Mouse (Mus musculus) frontal cortex, postnatal 36 days (tissue): ENCODE data around the gene Ctr9.

ENCODE experiments used
- DNase-seq, 2 experiments: peaks; one replicate each; pipeline ENCODE4 v3.0.0; 2022; ENCODE audit warnings: low spot score in 2 of 2

Gene Ctr9

GRCm38 (mm10) chr7:111028281-111029045 lies at the start of gene Ctr9:
TSS of gene Ctr9 (plus strand) at chr7:111028951.
- peak; percentile 95 to 96 for DNase-seq

GRCm38 (mm10) chr7:110981036-110981435 lies 47.7 kb upstream of the Ctr9 start:
- no peak for DNase-seq

GRCm38 (mm10) chr7:110982053-110982705 lies 46.6 kb upstream of the Ctr9 start, which contains the start of gene Mrvi1:
TSS of gene Mrvi1 (minus strand) at chr7:110982461.
- DNase-seq = no peak

- DNase-seq = peak in 1 of 2 experiments; percentile 38
These were observed 46.0 kb upstream of the Ctr9 start for GRCm38 (mm10) chr7:110982764-110983163.

GRCm38 (mm10) chr7:110983621-110984020 lies 45.1 kb upstream of the Ctr9 start:
- no peak for DNase-seq

GRCm38 (mm10) chr7:110985581-110986265 lies 43.0 kb upstream of the Ctr9 start:
- no peak for DNase-seq

GRCm38 (mm10) chr7:110988081-110988480 lies 40.7 kb upstream of the Ctr9 start:
- peak; percentile 47 to 56 for DNase-seq

GRCm38 (mm10) chr7:110989286-110989879 lies 39.4 kb upstream of the Ctr9 start:
- no peak for DNase-seq

GRCm38 (mm10) chr7:110990356-110991220 lies 38.2 kb upstream of the Ctr9 start:
- no peak for DNase-seq

GRCm38 (mm10) chr7:110991221-110991494 lies 37.6 kb upstream of the Ctr9 start:
- DNase-seq = no peak

GRCm38 (mm10) chr7:110998887-110999827 lies 29.6 kb upstream of the Ctr9 start:
- DNase-seq = no peak

- no peak for DNase-seq
These were observed 24.5 kb upstream of the Ctr9 start for GRCm38 (mm10) chr7:111004136-111004840.

- no peak for DNase-seq
These were observed 14.6 kb upstream of the Ctr9 start for GRCm38 (mm10) chr7:111014039-111014605.

- peak; percentile 82 to 86 for DNase-seq
These were observed 13.9 kb upstream of the Ctr9 start for GRCm38 (mm10) chr7:111014893-111015292.

- no peak for DNase-seq
These were observed 13.0 kb upstream of the Ctr9 start for GRCm38 (mm10) chr7:111015731-111016130.

GRCm38 (mm10) chr7:111016921-111017320 lies 11.8 kb upstream of the Ctr9 start:
- peak in 1 of 2 experiments; percentile 26 for DNase-seq

GRCm38 (mm10) chr7:111020814-111021213 lies 7.9 kb upstream of the Ctr9 start:
- DNase-seq = no peak

- DNase-seq = peak in 1 of 2 experiments; percentile 4
These were observed 4.6 kb upstream of the Ctr9 start for GRCm38 (mm10) chr7:111024068-111024594.

GRCm38 (mm10) chr7:111024912-111025311 lies 3.8 kb upstream of the Ctr9 start:
- DNase-seq = no peak
